Mouse (Mus musculus) hindlimb bud, embryonic 11.5 days (tissue): ENCODE measurements around the gene Gm17364.
A peak's percentile ranks its signal among the peaks of the same experiment; 100 is the strongest.
"Not testable (repeated sequence)": the region's sequence is repeated elsewhere in the genome, so short reads cannot be mapped to it uniquely, and the experiment has no call there.

ENCODE experiments used
- DNase-seq: peaks from one replicate; pipeline ENCODE4 v3.0.0-alpha.2; 2012; ENCODE audit warnings: low read depth, low spot score; ENCODE audit errors: extremely low spot score

Gene Gm17364

GRCm38 (mm10) chr13:41252141-41252540 lies 21.6 kb downstream of the Gm17364 start:
- DNase-seq, result no peak

- no peak for DNase-seq
Observed at GRCm38 (mm10) chr13:41251667-41252066, 22.1 kb downstream of the Gm17364 start.

GRCm38 (mm10) chr13:41251232-41251631 lies 22.5 kb downstream of the Gm17364 start:
- not testable (repeated sequence) for DNase-seq

GRCm38 (mm10) chr13:41250318-41250981 lies 23.3 kb downstream of the Gm17364 start:
- no peak for DNase-seq

- DNase-seq, result peak; percentile 89
Observed at GRCm38 (mm10) chr13:41249538-41250317, 24.0 kb downstream of the Gm17364 start, which contains the start of gene Smim13. Gene Smim13, plus strand, starts transcription at chr13:41249844.

GRCm38 (mm10) chr13:41248751-41249520 lies 24.8 kb downstream of the Gm17364 start:
- DNase-seq, result no peak

GRCm38 (mm10) chr13:41244306-41244830 lies 29.4 kb downstream of the Gm17364 start:
- DNase-seq, result no peak

GRCm38 (mm10) chr13:41241557-41241956 lies 32.2 kb downstream of the Gm17364 start:
- no peak for DNase-seq

GRCm38 (mm10) chr13:41238805-41239130 lies 35.0 kb downstream of the Gm17364 start:
- no peak for DNase-seq

- no peak for DNase-seq
Observed at GRCm38 (mm10) chr13:41238035-41238804, 35.6 kb downstream of the Gm17364 start.

- no peak for DNase-seq
Observed at GRCm38 (mm10) chr13:41235845-41236741, 37.7 kb downstream of the Gm17364 start.

- no peak for DNase-seq
Observed at GRCm38 (mm10) chr13:41235181-41235580, 38.6 kb downstream of the Gm17364 start.

GRCm38 (mm10) chr13:41233241-41233640 lies 40.5 kb downstream of the Gm17364 start:
- no peak for DNase-seq

- no peak for DNase-seq
Observed at GRCm38 (mm10) chr13:41232209-41232608, 41.6 kb downstream of the Gm17364 start.

- no peak for DNase-seq
Observed at GRCm38 (mm10) chr13:41231389-41231983, 42.3 kb downstream of the Gm17364 start.

- no peak for DNase-seq
Observed at GRCm38 (mm10) chr13:41230256-41230655, 43.5 kb downstream of the Gm17364 start.

- DNase-seq, result no peak
Observed at GRCm38 (mm10) chr13:41228060-41228459, 45.7 kb downstream of the Gm17364 start.

- DNase-seq, result no peak
Observed at GRCm38 (mm10) chr13:41226513-41226912, 47.3 kb downstream of the Gm17364 start.
